Mouse (Mus musculus) left cerebral cortex, postnatal 25 days (tissue): ENCODE data around the gene Tmod4. TPM values are rescaled to one million over a fixed set of nuclear protein-coding genes. Genes with fewer than 3 reads are reported as not detected.

Source experiments
- DNase-seq, 2 experiments: peaks; one replicate each; pipeline ENCODE4 v3.0.0; 2022; ENCODE audit warnings: low spot score in 2 of 2, mixed read lengths in 1 of 2
- intact Hi-C: fragments of 180-260 bp; cut with DNase I; formaldehyde crosslinking; loops from one replicate; pipeline ENCODE4 v1.15.1; 2025
- total RNA-seq, 2 experiments: library from RNA; stranded (reverse); gene quantifications; 2 replicates each; pipeline ENCODE4 v1.2.3; 2021

The Tmod4 gene
- total RNA-seq, 2 experiments from 2014 or later: not detected

- intact Hi-C loops: no loop called here
- peak in 1 of 2 experiments; percentile 56 for DNase-seq
These were observed 10.7 kb downstream of the Tmod4 start for GRCm38 (mm10) chr3:95135023-95135422.

DNA sequence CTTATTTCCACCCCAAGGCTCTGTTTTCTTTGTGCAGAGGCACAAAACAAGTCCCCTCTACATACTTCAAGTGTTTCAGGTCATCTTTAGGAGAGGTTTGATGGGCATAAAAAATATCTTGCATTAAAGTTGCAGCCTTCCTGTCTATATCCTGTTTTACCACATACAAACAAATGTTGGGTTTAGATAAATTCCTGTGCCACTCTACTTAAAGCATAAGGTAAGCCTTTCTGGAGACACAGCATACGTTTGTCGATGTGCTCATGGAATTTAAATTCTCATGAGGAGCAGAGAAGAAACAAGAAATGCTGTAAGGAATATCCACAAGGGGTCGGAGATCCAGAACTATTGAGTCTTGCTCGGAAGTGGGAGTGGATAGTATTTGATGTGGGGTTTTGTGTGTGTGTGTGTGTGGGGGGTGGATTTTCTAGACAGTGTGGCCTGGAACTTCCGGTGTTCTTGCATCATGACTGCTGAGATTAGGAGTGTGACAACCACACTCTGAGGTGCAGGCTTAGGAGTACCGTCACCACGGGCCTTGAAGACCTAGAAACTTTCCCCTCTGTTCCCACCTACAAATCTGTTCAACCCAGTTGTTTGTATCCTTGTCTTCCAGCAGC, 11.3 kb downstream of the Tmod4 start:
- intact Hi-C loops: no loop called here
- no peak for DNase-seq

DNA sequence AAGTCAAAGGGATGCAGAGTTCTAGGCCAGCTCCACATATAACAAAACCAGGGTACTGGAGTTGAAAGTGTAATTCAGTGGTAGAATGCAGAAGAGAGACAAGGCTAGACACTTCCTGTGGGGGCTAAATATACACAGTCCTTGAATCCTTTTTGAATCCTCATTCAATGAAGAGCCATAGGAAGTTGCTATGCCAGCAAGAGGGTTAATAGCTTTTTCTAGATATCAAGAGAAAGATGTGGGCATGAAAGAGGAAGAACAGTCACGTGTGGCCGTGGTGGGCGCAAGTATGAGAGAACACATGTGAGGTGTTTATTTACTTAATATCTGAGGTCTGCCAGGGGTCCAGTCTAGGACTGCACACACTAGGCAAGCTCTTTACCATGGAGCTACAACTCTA, 12.1 kb downstream of the Tmod4 start:
- DNase-seq: no peak
- intact Hi-C loops: no loop called here

GRCm38 (mm10) chr3:95139586-95140288, 15.5 kb downstream of the Tmod4 start:
- no peak for DNase-seq
- intact Hi-C loops: loop anchor here (5.0 kb wide), 2 partner anchors 78 to 123 kb away; partner anchors contain the start of gene Gabpb2

DNA sequence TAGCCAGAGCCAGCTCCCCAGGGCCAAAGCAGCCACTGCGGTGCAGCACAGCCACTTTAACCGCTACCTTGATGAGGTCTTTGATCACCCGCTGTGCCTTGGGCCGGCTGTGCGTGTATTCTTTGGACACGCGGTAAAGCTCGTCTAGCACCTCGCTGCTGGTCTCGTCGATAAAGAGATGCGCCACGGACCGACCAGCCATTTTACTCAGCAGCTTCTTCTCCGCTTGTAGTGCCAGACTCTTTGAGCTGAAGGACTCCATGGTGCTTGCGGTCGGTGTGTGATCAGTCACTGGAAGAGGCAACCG, 16.0 kb downstream of the Tmod4 start:
- no peak for DNase-seq

DNA sequence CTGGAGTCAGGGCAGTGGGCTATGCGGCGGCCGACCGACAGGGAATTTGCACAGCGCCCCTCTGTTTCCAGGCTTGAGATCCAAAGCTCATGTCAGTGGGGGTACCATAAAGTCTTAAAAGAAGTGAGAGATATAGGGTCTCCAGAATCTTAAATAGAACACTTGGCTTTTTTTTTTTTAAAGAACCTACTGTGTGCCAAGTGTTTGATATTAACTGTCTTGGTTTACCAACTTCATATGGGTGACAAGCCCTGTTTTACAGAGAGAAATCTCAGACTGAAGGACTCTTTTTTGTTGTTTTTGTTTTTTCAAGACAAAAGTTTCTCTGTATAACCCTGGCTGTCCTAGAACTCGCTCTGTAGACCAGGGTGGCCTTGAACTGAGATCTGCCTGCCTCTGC, 16.5 kb downstream of the Tmod4 start:
- intact Hi-C loops: loop anchor here (5.0 kb wide), 2 partner anchors 77 to 122 kb away; partner anchors contain the start of gene Gabpb2

More for the DNA sequence above, 16.0 kb downstream of the Tmod4 start:
- intact Hi-C loops: loop anchor here (5.0 kb wide), 2 partner anchors 77 to 122 kb away; partner anchors contain the start of gene Gabpb2

GRCm38 (mm10) chr3:95141474-95141873, 17.2 kb downstream of the Tmod4 start:
- intact Hi-C loops: loop anchor here (5.0 kb wide), 2 partner anchors 76 to 121 kb away; partner anchors contain the start of gene Gabpb2
- DNase-seq: no peak

More for the DNA sequence above, 16.5 kb downstream of the Tmod4 start:
- DNase-seq: no peak

GRCm38 (mm10) chr3:95141952-95142616, 17.8 kb downstream of the Tmod4 start, which contains the start of gene Tnfaip8l2:
TSS of gene Tnfaip8l2 (minus strand) at chr3:95142360.
- DNase-seq: peak in 1 of 2 experiments; percentile 31
- intact Hi-C loops: loop anchor here (5.0 kb wide), 2 partner anchors 75 to 120 kb away; partner anchors contain the start of gene Gabpb2

GRCm38 (mm10) chr3:95142617-95143011, 18.3 kb downstream of the Tmod4 start:
- peak; percentile 81 to 85 for DNase-seq
- intact Hi-C loops: loop anchor here (5.0 kb wide), 2 partner anchors 75 to 120 kb away; partner anchors contain the start of gene Gabpb2

GRCm38 (mm10) chr3:95147924-95148323, 23.6 kb downstream of the Tmod4 start:
- intact Hi-C loops: no loop called here

DNA sequence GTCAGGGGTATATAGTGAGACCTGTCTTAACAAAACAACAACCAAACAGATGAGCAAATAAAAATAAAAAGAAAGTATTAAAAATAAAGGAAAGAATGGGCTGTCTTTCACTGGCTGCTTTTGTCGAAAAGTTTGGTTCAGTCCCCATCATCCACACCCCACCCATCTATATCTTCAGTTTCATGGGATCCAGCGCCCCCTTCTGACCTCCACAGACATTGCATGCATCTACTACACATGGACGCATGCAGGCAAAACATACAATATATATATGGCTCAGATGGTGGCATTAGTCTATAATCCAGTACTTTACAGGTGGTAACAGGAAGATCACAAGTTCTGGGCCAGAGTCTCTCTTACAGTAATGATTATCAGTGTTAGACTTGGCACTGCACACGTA, 29.6 kb downstream of the Tmod4 start:
- no peak for DNase-seq

More at GRCm38 (mm10) chr3:95147924-95148323, 23.6 kb downstream of the Tmod4 start:
- no peak for DNase-seq

DNA sequence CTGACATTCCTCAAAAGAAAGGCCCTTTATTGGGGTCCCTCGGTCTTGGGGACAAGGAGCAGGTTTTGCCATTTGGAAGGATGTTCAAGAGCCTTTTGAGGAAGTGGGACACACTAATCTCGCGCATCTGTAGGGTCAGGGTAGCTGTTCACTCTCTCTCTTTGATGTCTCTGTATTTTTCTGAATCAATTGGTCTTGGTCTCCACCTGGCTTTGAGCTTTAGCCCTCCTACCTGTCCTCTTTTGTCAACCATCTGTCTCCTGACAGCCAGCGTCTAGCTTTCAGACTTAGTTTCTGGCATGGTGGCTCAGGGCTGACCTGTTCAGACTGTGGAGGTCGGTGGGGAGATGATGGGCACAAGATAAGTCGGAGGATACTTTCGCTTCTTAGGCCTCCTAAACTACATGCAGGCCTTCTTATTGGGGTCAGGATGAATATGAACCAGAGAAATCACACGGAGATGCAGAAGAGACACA, 35.3 kb downstream of the Tmod4 start:
- DNase-seq: no peak
- intact Hi-C loops: no loop called here

More for the DNA sequence above, 29.6 kb downstream of the Tmod4 start:
- intact Hi-C loops: no loop called here

- intact Hi-C loops: no loop called here
- peak; percentile 87 to 94 for DNase-seq
These were observed 36.0 kb downstream of the Tmod4 start, which contains the start of gene Sema6c for GRCm38 (mm10) chr3:95159987-95160963. TSS of gene Sema6c (plus strand) at chr3:95160457.

GRCm38 (mm10) chr3:95161041-95161551, 36.8 kb downstream of the Tmod4 start:
- DNase-seq: no peak

GRCm38 (mm10) chr3:95161618-95162344, 37.5 kb downstream of the Tmod4 start:
- intact Hi-C loops: no loop called here
- no peak for DNase-seq

More at GRCm38 (mm10) chr3:95161041-95161551, 36.8 kb downstream of the Tmod4 start:
- intact Hi-C loops: no loop called here

DNA sequence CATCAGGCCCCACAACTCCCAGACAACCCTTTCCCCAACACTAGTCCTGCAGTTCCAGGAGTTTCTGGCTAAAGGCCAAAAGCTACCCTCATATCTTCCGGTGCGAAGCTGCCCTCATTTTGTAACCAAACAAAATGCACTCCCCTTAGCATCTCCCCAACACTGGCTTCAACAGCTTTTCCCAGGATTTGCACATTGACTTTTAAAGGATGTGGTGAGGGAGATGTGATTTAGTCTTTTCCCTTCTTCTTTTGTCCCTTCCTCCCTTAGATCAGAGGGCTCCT, 38.0 kb downstream of the Tmod4 start:
- no peak for DNase-seq
- intact Hi-C loops: no loop called here

DNA sequence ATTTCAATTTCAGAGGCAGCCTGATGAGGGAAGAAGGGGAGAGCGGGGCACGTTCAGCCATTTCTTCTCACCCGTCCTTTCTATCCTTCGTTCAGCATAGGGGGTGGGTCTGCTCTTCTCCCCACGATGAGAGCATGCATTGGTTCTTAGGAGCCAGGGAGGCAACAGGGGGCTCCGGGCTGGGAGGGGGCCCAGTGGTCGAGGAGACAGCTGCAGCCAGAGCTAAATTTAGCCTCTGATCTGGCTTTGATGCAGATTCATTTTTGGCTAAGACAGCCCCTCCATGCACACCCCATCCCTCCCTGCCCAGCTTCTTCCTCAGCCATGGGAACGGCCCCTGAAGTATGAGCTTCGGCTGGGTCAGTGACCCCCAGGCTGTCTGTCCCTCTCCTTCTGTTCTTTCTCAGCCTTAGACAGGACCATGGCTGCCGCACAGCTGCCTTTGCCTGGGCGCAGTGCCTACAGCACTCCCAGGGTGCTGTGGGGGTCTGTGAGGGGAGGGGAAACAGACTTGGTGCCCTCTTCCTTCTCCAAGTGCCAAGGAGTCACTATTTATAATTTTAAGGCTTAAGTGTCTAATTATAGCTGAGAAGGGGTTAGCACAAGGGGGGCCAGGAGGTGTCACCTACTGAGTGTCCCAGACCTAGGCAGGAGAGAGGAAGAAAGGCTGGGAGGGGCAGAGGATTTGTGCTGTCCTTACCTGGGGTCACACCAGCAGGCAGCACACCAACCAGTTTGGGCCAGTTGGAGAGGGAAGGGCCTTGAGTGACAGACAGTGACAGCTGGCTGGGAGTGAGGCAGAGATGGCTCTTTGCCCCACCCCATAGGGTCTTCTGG, 39.4 kb downstream of the Tmod4 start:
- intact Hi-C loops: no loop called here
- DNase-seq: no peak

DNA sequence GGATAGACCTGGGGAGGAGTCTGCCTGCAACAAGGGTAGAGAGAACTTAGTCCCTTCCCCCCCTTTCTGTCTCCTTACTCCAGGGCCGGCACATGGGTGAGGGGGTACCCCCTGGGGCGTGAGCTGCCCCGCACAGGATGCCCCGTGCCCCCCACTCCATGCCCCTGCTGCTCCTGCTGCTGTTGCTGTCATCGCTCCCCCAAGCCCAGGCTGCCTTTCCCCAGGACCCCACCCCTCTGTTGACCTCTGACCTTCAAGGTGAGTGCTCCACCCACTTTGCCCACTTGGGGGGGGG, 39.9 kb downstream of the Tmod4 start:
- no peak for DNase-seq

More for the DNA sequence above, 39.9 kb downstream of the Tmod4 start:
- intact Hi-C loops: no loop called here
